ENCODE assay signal across 14 mouse cellular contexts in genomic region chr4:114408298-114408697, GRCm38 (mm10). TPM values are rescaled to one million over a fixed set of nuclear protein-coding genes. Genes with fewer than 3 reads are reported as not detected.
DNase-seq lines count a peak whose midpoint lies in the region; ATAC-seq and TF ChIP-seq lines count a peak whose summit lies in the region.
"Had no signal": no experiment of that assay in that cellular context is flagged by ENCODE, and none has a peak within 500 bp of the region (broad histone marks: within the 10 kb centered on the region; RNA-seq: fewer than 3 reads in every experiment).

No protein-coding gene starts in this region.

- H3K4me1 ChIP-seq in heart, embryonic 15.5 days (replicated peaks) = peaks cover 44% of the 10 kb centered on the region
- H3K4me1 ChIP-seq in lung, embryonic 14.5 days (ENCODE audit: insufficient read depth) = 0 out of 2 replicates have a peak, but pooled peaks cover 3% of the 10 kb centered on the region
- peaks cover 31% of the 10 kb centered on the region for H3K4me1 ChIP-seq in kidney, embryonic 14.5 days (ENCODE audit: control insufficient read depth, insufficient read depth, low read length)

- peaks cover 79% of the 10 kb centered on the region for H3K27me3 ChIP-seq in heart, embryonic 15.5 days
- peaks cover 16% of the 10 kb centered on the region for H3K27me3 ChIP-seq in lung, embryonic 14.5 days (ENCODE audit: insufficient read depth, low read length)
- H3K27me3 ChIP-seq in kidney, embryonic 14.5 days (ENCODE audit: control insufficient read depth, insufficient read depth, low read length) = no peaks in the 10 kb centered on the region

- intact Hi-C loops in heart, postnatal 14 days (cut with DNase I) = loop anchor here (5.0 kb wide), 3 partner anchors 34 to 64 kb away; no protein-coding TSS in a partner anchor

- H3K9ac ChIP-seq in heart, embryonic 15.5 days = 0 out of 2 replicates have a peak overlapping the region, but pooled peaks have one; percentile 14
- no peak overlapping the region for H3K9ac ChIP-seq in lung, embryonic 14.5 days
- no peak overlapping the region for H3K9ac ChIP-seq in kidney, embryonic 14.5 days (ENCODE audit: low read depth, low read length)
- H3K9ac ChIP-seq: embryonic facial prominence, embryonic 15.5 days; liver, embryonic 13.5 days had no signal

- H3K9me3 ChIP-seq in heart, embryonic 15.5 days (replicated peaks) = no peaks in the 10 kb centered on the region
- H3K9me3 ChIP-seq in lung, embryonic 14.5 days (ENCODE audit: low read depth, low read length) = no peaks in the 10 kb centered on the region
- H3K9me3 ChIP-seq in kidney, embryonic 14.5 days (ENCODE audit: control insufficient read depth, low read length) = no peaks in the 10 kb centered on the region
- H3K9me3 ChIP-seq: embryonic facial prominence, embryonic 15.5 days; liver, embryonic 13.5 days had no signal

- H3K4me2 ChIP-seq in heart, embryonic 15.5 days = peak overlapping the region; percentile 95; the same call in 1 of the 2 replicates
- H3K4me2 ChIP-seq in lung, embryonic 14.5 days = peak overlapping the region; percentile 93
- peak overlapping the region; percentile 58; the same call in 1 of the 2 replicates for H3K4me2 ChIP-seq in kidney, embryonic 14.5 days (replicated peaks; ENCODE audit: low read depth, low read length)
- H3K4me2 ChIP-seq: liver, embryonic 13.5 days had no signal

- WGBS in heart, embryonic 15.5 days = 87% methylated on average over 2 of the region's 2 CpGs
- 92% methylated on average over 2 of the region's 2 CpGs for WGBS in lung, embryonic 14.5 days
- 81% methylated on average over 2 of the region's 2 CpGs for WGBS in kidney, embryonic 14.5 days

- no peak for ATAC-seq in heart, embryonic 15.5 days (replicated peaks; ENCODE audit: insufficient number of reproducible peaks, insufficient read depth, low FRiP score, low read depth)
- ATAC-seq in lung, embryonic 14.5 days (ENCODE audit: insufficient read depth) = no peak
- no peak for ATAC-seq in kidney, embryonic 14.5 days (ENCODE audit: low FRiP score, low TSS enrichment)
- ATAC-seq: forebrain, embryonic 14.5 days had no signal

- H3K27ac ChIP-seq in heart, embryonic 15.5 days = no peak overlapping the region
- no peak overlapping the region for H3K27ac ChIP-seq in lung, embryonic 14.5 days (ENCODE audit: low read depth)
- H3K27ac ChIP-seq in kidney, embryonic 14.5 days (ENCODE audit: low read depth, low read length) = no peak overlapping the region
- H3K27ac ChIP-seq: embryonic facial prominence, embryonic 15.5 days; gastrocnemius, adult 2 months; liver, embryonic 13.5 days; macrophage had no signal

- no peak for TF ChIP-seq CTCF in lung, embryonic 14.5 days (IDR thresholded peaks at IDR 0.05; ENCODE audit: low read depth)

- H3K4me3 ChIP-seq in heart, embryonic 15.5 days = 0 out of 2 replicates have a peak overlapping the region, but pooled peaks have one; percentile 80
- H3K4me3 ChIP-seq in lung, embryonic 14.5 days (ENCODE audit: low read depth, low read length) = no peak overlapping the region
- no peak overlapping the region; the same call in 1 of the 2 replicates for H3K4me3 ChIP-seq in kidney, embryonic 14.5 days (ENCODE audit: low read length)
- H3K4me3 ChIP-seq: gastrocnemius, adult 2 months; liver, embryonic 13.5 days had no signal

- DNase-seq in heart, postnatal 14 days = no peak
- no peak for DNase-seq in lung, embryonic 14.5 days
- no peak for DNase-seq in lung, adult 18-20 months
- peak; percentile 86 for DNase-seq in A20 (ENCODE audit: low read depth, low spot score)
- no peak for DNase-seq in liver
- no peak for DNase-seq in thymus, postnatal 14 days
- DNase-seq: gastrocnemius, adult 2 months; liver, embryonic 13.5 days; right cerebral cortex, postnatal 14 days had no signal

- H3K36me3 ChIP-seq in heart, embryonic 15.5 days = no peaks in the 10 kb centered on the region
- 0 out of 2 replicates have a peak, but pooled peaks cover 4% of the 10 kb centered on the region for H3K36me3 ChIP-seq in lung, embryonic 14.5 days (ENCODE audit: insufficient read depth)
- no peaks in the 10 kb centered on the region for H3K36me3 ChIP-seq in kidney, embryonic 14.5 days (ENCODE audit: control insufficient read depth, insufficient read depth, low read length)
- H3K36me3 ChIP-seq: embryonic facial prominence, embryonic 15.5 days; liver, embryonic 13.5 days had no signal

RNA-seq across cellular contexts. Expression of gene Trabd2b, which starts 1.8 kb away (rescaled TPM):
- polyA plus RNA-seq in heart, embryonic 15.5 days (2015; fragmentation: Nextera tagmentation; extraction: Ambion mirVana) = 2.4 and 2.9 TPM in 2 replicates
- total RNA-seq in heart, postnatal 14 days (2021) = 10 to 100 TPM; 42.2 to 50.0 TPM
- 4.6 and 4.7 TPM in 2 replicates for polyA plus RNA-seq in lung, embryonic 14.5 days (2014; fragmentation: Nextera tagmentation; extraction: Ambion mirVana)
- polyA plus RNA-seq in kidney, embryonic 14.5 days (2014; fragmentation: Nextera tagmentation; extraction: Ambion mirVana) = 4.1 and 5.0 TPM in 2 replicates
- polyA plus RNA-seq: macrophage had no signal
